ENCODE assay signal across 8 mouse cellular contexts in the genomic region with DNA sequence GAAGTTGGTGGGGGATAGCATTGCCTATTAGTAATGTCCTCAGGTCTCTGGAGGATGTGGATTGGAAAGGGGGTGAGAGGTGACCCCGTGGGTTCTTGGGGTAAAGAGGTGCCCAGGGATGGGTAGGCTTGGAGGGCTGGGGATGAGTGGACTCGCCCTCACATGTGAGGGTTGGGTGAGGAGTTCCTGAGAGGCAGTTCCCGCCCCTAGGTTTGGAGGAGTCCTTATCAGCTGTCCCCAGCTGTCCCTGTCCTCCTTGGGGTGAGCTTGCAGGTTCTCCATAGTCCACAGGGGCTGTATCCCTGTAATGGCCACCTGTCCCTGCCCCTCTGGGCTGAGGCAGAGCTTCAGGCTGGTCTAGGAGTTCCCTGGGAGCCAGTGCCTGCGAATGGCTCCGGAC. TPM values are rescaled to one million over a fixed set of nuclear protein-coding genes. Genes with fewer than 3 reads are reported as not detected.
DNase-seq lines count a peak whose midpoint lies in the region; ATAC-seq and TF ChIP-seq lines count a peak whose summit lies in the region.

No protein-coding gene starts in this region.

- 41% methylated on average over 5 of the region's 5 CpGs for WGBS in heart, embryonic 12.5 days
- 89% methylated on average over 5 of the region's 5 CpGs for WGBS in hindbrain, embryonic 15.5 days
- 76% methylated on average over 5 of the region's 5 CpGs for WGBS in midbrain, embryonic 16.5 days

- peak overlapping the region; percentile 75 for H3K4me3 ChIP-seq in heart, embryonic 12.5 days
- H3K4me3 ChIP-seq in bone marrow macrophage, adult 2 months (ENCODE audit: insufficient read depth, low read length) = peak overlapping the region; percentile 76; the same call in 1 of the 2 replicates
- peak overlapping the region; percentile 85 for H3K4me3 ChIP-seq in hindbrain, embryonic 15.5 days
- H3K4me3 ChIP-seq in midbrain, embryonic 16.5 days (ENCODE audit: low read depth, low read length) = peak overlapping the region; percentile 11; the same call in 1 of the 2 replicates

- ATAC-seq in heart, embryonic 12.5 days (ENCODE audit: insufficient number of reproducible peaks, low FRiP score) = peak; percentile 73
- no peak for ATAC-seq in hindbrain, embryonic 15.5 days (ENCODE audit: low FRiP score, low read depth)
- ATAC-seq in midbrain, embryonic 16.5 days = no peak

- H3K36me3 ChIP-seq in heart, embryonic 12.5 days = peaks cover 41% of the 10 kb centered on the region
- peaks cover 11% of the 10 kb centered on the region; the same call in 1 of the 2 replicates for H3K36me3 ChIP-seq in hindbrain, embryonic 15.5 days
- H3K36me3 ChIP-seq in midbrain, embryonic 16.5 days (ENCODE audit: control insufficient read depth, insufficient read depth, low read length) = peaks cover 13% of the 10 kb centered on the region; the same call in 1 of the 2 replicates

- H3K4me2 ChIP-seq in heart, embryonic 12.5 days = peak overlapping the region; percentile 98
- peak overlapping the region; percentile 95 for H3K4me2 ChIP-seq in hindbrain, embryonic 15.5 days
- peak overlapping the region; percentile 69 for H3K4me2 ChIP-seq in midbrain, embryonic 16.5 days (ENCODE audit: low read length)

- H3K27me3 ChIP-seq in heart, embryonic 12.5 days (replicated peaks) = no peaks in the 10 kb centered on the region
- H3K27me3 ChIP-seq in hindbrain, embryonic 15.5 days = no peaks in the 10 kb centered on the region
- no peaks in the 10 kb centered on the region for H3K27me3 ChIP-seq in midbrain, embryonic 16.5 days (ENCODE audit: control insufficient read depth, insufficient read depth, low read depth, low read length)

- peaks cover 69% of the 10 kb centered on the region for H3K4me1 ChIP-seq in heart, embryonic 12.5 days (replicated peaks)
- peaks cover 15% of the 10 kb centered on the region for H3K4me1 ChIP-seq in bone marrow macrophage, adult 2 months (ENCODE audit: control insufficient read depth, insufficient read depth, low read length)
- H3K4me1 ChIP-seq in hindbrain, embryonic 15.5 days (replicated peaks) = peaks cover 33% of the 10 kb centered on the region
- peaks cover 30% of the 10 kb centered on the region for H3K4me1 ChIP-seq in midbrain, embryonic 16.5 days (ENCODE audit: control insufficient read depth, insufficient read depth, low read length)

- no peak for TF ChIP-seq CTCF in bone marrow macrophage, adult 2 months (IDR thresholded peaks at IDR 0.05; ENCODE audit: low read depth, low read length)

- peak overlapping the region; percentile 86 for H3K27ac ChIP-seq in heart, embryonic 12.5 days (ENCODE audit: poor library complexity, severe bottlenecking)
- no peak overlapping the region for H3K27ac ChIP-seq in bone marrow macrophage, adult 2 months (ENCODE audit: insufficient read depth, low read depth, low read length)
- peak overlapping the region; percentile 40; the same call in 1 of the 2 replicates for H3K27ac ChIP-seq in hindbrain, embryonic 15.5 days (replicated peaks)
- no peak overlapping the region for H3K27ac ChIP-seq in midbrain, embryonic 16.5 days (ENCODE audit: low read length)

- H3K9ac ChIP-seq in heart, embryonic 12.5 days = peak overlapping the region; percentile 96
- H3K9ac ChIP-seq in hindbrain, embryonic 15.5 days = peak overlapping the region; percentile 93
- peak overlapping the region; percentile 89; the same call in 1 of the 2 replicates for H3K9ac ChIP-seq in midbrain, embryonic 16.5 days (ENCODE audit: low read depth, low read length)

- no peak for DNase-seq in heart, adult 9 months (ENCODE audit: low spot score in 2 of 2)
- no peak for DNase-seq in frontal cortex, adult 2 months (ENCODE audit: extremely low spot score in 1 of 2, low spot score in 1 of 2)
- DNase-seq in urinary bladder, postnatal 10 days (ENCODE audit: low spot score) = no peak
- DNase-seq in cerebellum, postnatal 14 days = no peak

- no peak for TF ChIP-seq POLR2A in bone marrow macrophage, adult 2 months (IDR thresholded peaks at IDR 0.05; ENCODE audit: borderline replicate concordance, low read depth, low read length)

- H3K9me3 ChIP-seq in heart, embryonic 12.5 days (replicated peaks) = no peaks in the 10 kb centered on the region
- H3K9me3 ChIP-seq in hindbrain, embryonic 15.5 days = no peaks in the 10 kb centered on the region
- no peaks in the 10 kb centered on the region for H3K9me3 ChIP-seq in midbrain, embryonic 16.5 days (replicated peaks; ENCODE audit: control insufficient read depth, low read length, poor library complexity, severe bottlenecking)

RNA-seq across cellular contexts. Expression of a gene that starts 1.7 kb away (rescaled TPM):
- polyA plus RNA-seq in heart, embryonic 12.5 days (2016; fragmentation: Nextera tagmentation; extraction: Ambion mirVana) = 1,289 and 1,310 TPM in 2 replicates
- polyA plus RNA-seq in bone marrow macrophage, adult 2 months (2012; ENCODE audit: insufficient read depth, insufficient read length, missing spikeins) = 300 and 307 TPM in 2 replicates
- 985 and 993 TPM in 2 replicates for polyA plus RNA-seq in hindbrain, embryonic 15.5 days (2015; fragmentation: Nextera tagmentation; extraction: Ambion mirVana)
- polyA plus RNA-seq in midbrain, embryonic 16.5 days (2015; fragmentation: Nextera tagmentation; extraction: Ambion mirVana) = 844 and 915 TPM in 2 replicates
- 1,126 and 1,227 TPM in 2 replicates for polyA plus RNA-seq in frontal cortex, adult 2 months (2012; rRNA removed)

RNA-seq across cellular contexts. Expression of a gene that starts 10.5 kb away (rescaled TPM):
- not detected in 2 replicates for polyA plus RNA-seq in heart, embryonic 12.5 days (2016; fragmentation: Nextera tagmentation; extraction: Ambion mirVana)
- polyA plus RNA-seq in bone marrow macrophage, adult 2 months (2012; ENCODE audit: insufficient read depth, insufficient read length, missing spikeins) = 0.86 and 1.3 TPM in 2 replicates
- 2.6 and 2.8 TPM in 2 replicates for polyA plus RNA-seq in hindbrain, embryonic 15.5 days (2015; fragmentation: Nextera tagmentation; extraction: Ambion mirVana)
- 0.87 and 0.89 TPM in 2 replicates for polyA plus RNA-seq in midbrain, embryonic 16.5 days (2015; fragmentation: Nextera tagmentation; extraction: Ambion mirVana)
- 119 and 124 TPM in 2 replicates for polyA plus RNA-seq in frontal cortex, adult 2 months (2012; rRNA removed)

RNA-seq across cellular contexts. Expression of a gene that starts 17.1 kb away (rescaled TPM):
- polyA plus RNA-seq in heart, embryonic 12.5 days (2016; fragmentation: Nextera tagmentation; extraction: Ambion mirVana) = 0.78 and 0.83 TPM in 2 replicates
- polyA plus RNA-seq in bone marrow macrophage, adult 2 months (2012; ENCODE audit: insufficient read depth, insufficient read length, missing spikeins) = 0.84 TPM in 1 of 2 replicates, not detected in the other
- 1.3 and 1.4 TPM in 2 replicates for polyA plus RNA-seq in hindbrain, embryonic 15.5 days (2015; fragmentation: Nextera tagmentation; extraction: Ambion mirVana)
- 1.6 and 1.8 TPM in 2 replicates for polyA plus RNA-seq in midbrain, embryonic 16.5 days (2015; fragmentation: Nextera tagmentation; extraction: Ambion mirVana)
- 1.8 and 2.1 TPM in 2 replicates for polyA plus RNA-seq in frontal cortex, adult 2 months (2012; rRNA removed)

RNA-seq across cellular contexts. Expression of a gene that starts 24.0 kb away (rescaled TPM):
- polyA plus RNA-seq in heart, embryonic 12.5 days (2016; fragmentation: Nextera tagmentation; extraction: Ambion mirVana) = 151 and 152 TPM in 2 replicates
- 74.9 and 77.1 TPM in 2 replicates for polyA plus RNA-seq in bone marrow macrophage, adult 2 months (2012; ENCODE audit: insufficient read depth, insufficient read length, missing spikeins)
- 82.4 and 91.7 TPM in 2 replicates for polyA plus RNA-seq in hindbrain, embryonic 15.5 days (2015; fragmentation: Nextera tagmentation; extraction: Ambion mirVana)
- polyA plus RNA-seq in midbrain, embryonic 16.5 days (2015; fragmentation: Nextera tagmentation; extraction: Ambion mirVana) = 73.1 and 81.9 TPM in 2 replicates
- polyA plus RNA-seq in frontal cortex, adult 2 months (2012; rRNA removed) = 96.3 and 111 TPM in 2 replicates

RNA-seq across cellular contexts. Expression of a gene that starts 36.8 kb away (rescaled TPM):
- 41.9 and 46.0 TPM in 2 replicates for polyA plus RNA-seq in heart, embryonic 12.5 days (2016; fragmentation: Nextera tagmentation; extraction: Ambion mirVana)
- polyA plus RNA-seq in bone marrow macrophage, adult 2 months (2012; ENCODE audit: insufficient read depth, insufficient read length, missing spikeins) = 32.7 and 36.2 TPM in 2 replicates
- 102 and 107 TPM in 2 replicates for polyA plus RNA-seq in hindbrain, embryonic 15.5 days (2015; fragmentation: Nextera tagmentation; extraction: Ambion mirVana)
- 96.1 and 107 TPM in 2 replicates for polyA plus RNA-seq in midbrain, embryonic 16.5 days (2015; fragmentation: Nextera tagmentation; extraction: Ambion mirVana)
- 89.4 and 92.3 TPM in 2 replicates for polyA plus RNA-seq in frontal cortex, adult 2 months (2012; rRNA removed)

Comparison
In these comparisons a context has a peak if more than half of its experiments do, and no peak if none do; other contexts are left out.
1. H3K27ac ChIP-seq: peak in heart, embryonic 12.5 days (single experiment) and hindbrain, embryonic 15.5 days (single experiment); none in bone marrow macrophage, adult 2 months (single experiment) and midbrain, embryonic 16.5 days (single experiment).
2. H3K4me3 ChIP-seq: peak in every context shown above with its lines; median percentile 85 in hindbrain, embryonic 15.5 days; 76 in bone marrow macrophage, adult 2 months; 75 in heart, embryonic 12.5 days; 11 in midbrain, embryonic 16.5 days.
3. RNA of a gene that starts 10.5 kb away (polyA plus RNA-seq): 119 to 124 TPM in frontal cortex, adult 2 months; 2.6 to 2.8 TPM in hindbrain, embryonic 15.5 days, 0.87 to 0.89 TPM in midbrain, embryonic 16.5 days, 0.86 to 1.3 TPM in bone marrow macrophage, adult 2 months and not detected in heart, embryonic 12.5 days; every median in the first group is over 10 times any median in the second.
4. Peak in every context shown above with its lines, with median percentiles within 50 percentile points of each other: H3K4me2 ChIP-seq and H3K9ac ChIP-seq.